Mouse (Mus musculus): ENCODE results near the gene Pnp2. TPM values are rescaled to one million over a fixed set of nuclear protein-coding genes. Genes with fewer than 3 reads are reported as not detected.
"Not testable (repeated sequence)": the region's sequence is repeated elsewhere in the genome, so short reads cannot be mapped to it uniquely, and the experiment has no call there.

The Pnp2 gene
- polyA plus RNA-seq (2014; fragmentation: Nextera tagmentation; extraction: Ambion mirVana) = 0.36 and 0.47 TPM in 2 replicates

GRCm38 (mm10) chr14:50955942-50956508 lies at the start of gene Pnp2:
Pnp2 (plus strand) TSS chr14:50955992.
- not testable (repeated sequence) for H3K9ac ChIP-seq (replicated peaks; ENCODE audit: low read length); H3K36me3 ChIP-seq (replicated peaks; ENCODE audit: control insufficient read depth, insufficient read depth, low read depth, low read length); H3K4me3 ChIP-seq (ENCODE audit: low read depth, low read length); H3K4me1 ChIP-seq (ENCODE audit: control insufficient read depth, insufficient read depth, low read length); H3K27ac ChIP-seq (replicated peaks; ENCODE audit: low read depth, low read length); H3K4me2 ChIP-seq (ENCODE audit: low read depth, low read length); H3K27me3 ChIP-seq (ENCODE audit: control insufficient read depth, insufficient read depth, low read length); H3K9me3 ChIP-seq (replicated peaks; ENCODE audit: control insufficient read depth, low read length)
- ATAC-seq (replicated peaks; ENCODE audit: insufficient number of reproducible peaks, low FRiP score, low TSS enrichment, low read depth) = peak; percentile 80
- DNase-seq (ENCODE audit: low spot score) = peak; percentile 20
- WGBS = 7% methylated on average over 19 of the region's 19 CpGs

- H3K9me3 ChIP-seq (replicated peaks; ENCODE audit: control insufficient read depth, low read length) = no peaks in the 10 kb centered on the region
- no peak overlapping the region for H3K27ac ChIP-seq (replicated peaks; ENCODE audit: low read depth, low read length)
- H3K9ac ChIP-seq (replicated peaks; ENCODE audit: low read length) = no peak overlapping the region
- H3K4me2 ChIP-seq (ENCODE audit: low read depth, low read length) = no peak overlapping the region
- H3K4me3 ChIP-seq (ENCODE audit: low read depth, low read length) = no peak overlapping the region
- 80% methylated on average over 4 of the region's 4 CpGs for WGBS
- no peak for DNase-seq (ENCODE audit: low spot score)
- no peak for ATAC-seq (replicated peaks; ENCODE audit: insufficient number of reproducible peaks, low FRiP score, low TSS enrichment, low read depth)
- no peaks in the 10 kb centered on the region for H3K4me1 ChIP-seq (ENCODE audit: control insufficient read depth, insufficient read depth, low read length)
- H3K36me3 ChIP-seq (replicated peaks; ENCODE audit: control insufficient read depth, insufficient read depth, low read depth, low read length) = no peaks in the 10 kb centered on the region
- H3K27me3 ChIP-seq (ENCODE audit: control insufficient read depth, insufficient read depth, low read length) = no peaks in the 10 kb centered on the region
Observed at GRCm38 (mm10) chr14:50908126-50908525, 47.7 kb upstream of the Pnp2 start.

GRCm38 (mm10) chr14:50911356-50911755 lies 44.4 kb upstream of the Pnp2 start:
- no peaks in the 10 kb centered on the region for H3K9me3 ChIP-seq (replicated peaks; ENCODE audit: control insufficient read depth, low read length)
- H3K27me3 ChIP-seq (ENCODE audit: control insufficient read depth, insufficient read depth, low read length) = no peaks in the 10 kb centered on the region
- WGBS = 35% methylated on average over 3 of the region's 3 CpGs
- H3K27ac ChIP-seq (replicated peaks; ENCODE audit: low read depth, low read length) = no peak overlapping the region
- DNase-seq (ENCODE audit: low spot score) (no peak), ATAC-seq (replicated peaks; ENCODE audit: insufficient number of reproducible peaks, low FRiP score, low TSS enrichment, low read depth) (no peak)
- H3K4me2 ChIP-seq (ENCODE audit: low read depth, low read length) = no peak overlapping the region
- peaks cover 2% of the 10 kb centered on the region; the same call in 1 of the 2 replicates for H3K36me3 ChIP-seq (replicated peaks; ENCODE audit: control insufficient read depth, insufficient read depth, low read depth, low read length)
- no peaks in the 10 kb centered on the region for H3K4me1 ChIP-seq (ENCODE audit: control insufficient read depth, insufficient read depth, low read length)
- H3K9ac ChIP-seq (replicated peaks; ENCODE audit: low read length) = no peak overlapping the region
- no peak overlapping the region for H3K4me3 ChIP-seq (ENCODE audit: low read depth, low read length)

GRCm38 (mm10) chr14:50923437-50923836 lies 32.4 kb upstream of the Pnp2 start:
- not testable (repeated sequence) for H3K4me1 ChIP-seq (ENCODE audit: control insufficient read depth, insufficient read depth, low read length); H3K9ac ChIP-seq (replicated peaks; ENCODE audit: low read length); H3K9me3 ChIP-seq (replicated peaks; ENCODE audit: control insufficient read depth, low read length); H3K27me3 ChIP-seq (ENCODE audit: control insufficient read depth, insufficient read depth, low read length); H3K27ac ChIP-seq (replicated peaks; ENCODE audit: low read depth, low read length); H3K36me3 ChIP-seq (replicated peaks; ENCODE audit: control insufficient read depth, insufficient read depth, low read depth, low read length); ATAC-seq (replicated peaks; ENCODE audit: insufficient number of reproducible peaks, low FRiP score, low TSS enrichment, low read depth); DNase-seq (ENCODE audit: low spot score)
- 83% methylated on average over 1 of the region's 1 CpGs for WGBS
- peak overlapping the region; percentile 84; the same call in 1 of the 2 replicates for H3K4me3 ChIP-seq (ENCODE audit: low read depth, low read length)
- H3K4me2 ChIP-seq (ENCODE audit: low read depth, low read length) = peak overlapping the region; percentile 48

- Histone ChIP-seq H3K4me3 (ENCODE audit: low read depth, low read length) (peak within 1 kb of the TSS; percentile 84), H3K27me3 (ENCODE audit: control insufficient read depth, insufficient read depth, low read length) (no peaks in the 10 kb centered on the region), H3K9ac (replicated peaks; ENCODE audit: low read length) (peak within 1 kb of the TSS; percentile 95), H3K4me1 (ENCODE audit: control insufficient read depth, insufficient read depth, low read length) (no peaks in the 10 kb centered on the region), H3K27ac (replicated peaks; ENCODE audit: low read depth, low read length) (peak within 1 kb of the TSS; percentile 90), H3K9me3 (replicated peaks; ENCODE audit: control insufficient read depth, low read length) (no peaks in the 10 kb centered on the region), H3K4me2 (ENCODE audit: low read depth, low read length) (peak within 1 kb of the TSS; percentile 64), H3K36me3 (replicated peaks; ENCODE audit: control insufficient read depth, insufficient read depth, low read depth, low read length) (peaks cover 10% of the 10 kb centered on the region; the same call in 1 of the 2 replicates)
- DNase-seq (ENCODE audit: low spot score) = peak; percentile 99
- under 1% methylated on average over 57 of the region's 57 CpGs for WGBS
- ATAC-seq (replicated peaks; ENCODE audit: insufficient number of reproducible peaks, low FRiP score, low TSS enrichment, low read depth) = peak; percentile 95
Observed at GRCm38 (mm10) chr14:50924281-50925064, 31.3 kb upstream of the Pnp2 start, which contains the start of the genes Osgep and Apex1. Osgep (minus strand) TSS chr14:50924893. Apex1 (plus strand) TSS chr14:50924968.

GRCm38 (mm10) chr14:50925111-50925920 lies 30.5 kb upstream of the Pnp2 start:
- H3K9ac ChIP-seq (replicated peaks; ENCODE audit: low read length) = peak overlapping the region; percentile 95
- 2% methylated on average over 38 of the region's 38 CpGs for WGBS
- ATAC-seq (replicated peaks; ENCODE audit: insufficient number of reproducible peaks, low FRiP score, low TSS enrichment, low read depth) = peak; percentile 12; the same call in 1 of the 2 replicates

GRCm38 (mm10) chr14:50927366-50927765 lies 28.4 kb upstream of the Pnp2 start:
- Histone ChIP-seq H3K4me2 (ENCODE audit: low read depth, low read length) (no peak overlapping the region), H3K4me3 (ENCODE audit: low read depth, low read length) (no peak overlapping the region), H3K4me1 (ENCODE audit: control insufficient read depth, insufficient read depth, low read length) (no peaks in the 10 kb centered on the region), H3K27me3 (ENCODE audit: control insufficient read depth, insufficient read depth, low read length) (no peaks in the 10 kb centered on the region), H3K9me3 (replicated peaks; ENCODE audit: control insufficient read depth, low read length) (no peaks in the 10 kb centered on the region), H3K9ac (replicated peaks; ENCODE audit: low read length) (no peak overlapping the region), H3K36me3 (replicated peaks; ENCODE audit: control insufficient read depth, insufficient read depth, low read depth, low read length) (peaks cover 10% of the 10 kb centered on the region; the same call in 1 of the 2 replicates), H3K27ac (replicated peaks; ENCODE audit: low read depth, low read length) (no peak overlapping the region)
- DNase-seq (ENCODE audit: low spot score) (no peak), ATAC-seq (replicated peaks; ENCODE audit: insufficient number of reproducible peaks, low FRiP score, low TSS enrichment, low read depth) (no peak)
- 67% methylated on average over 3 of the region's 3 CpGs for WGBS

More at GRCm38 (mm10) chr14:50925111-50925920, 30.5 kb upstream of the Pnp2 start:
- Histone ChIP-seq H3K9me3 (replicated peaks; ENCODE audit: control insufficient read depth, low read length) (no peaks in the 10 kb centered on the region), H3K4me3 (ENCODE audit: low read depth, low read length) (peak overlapping the region; percentile 84), H3K27ac (replicated peaks; ENCODE audit: low read depth, low read length) (peak overlapping the region; percentile 90), H3K4me1 (ENCODE audit: control insufficient read depth, insufficient read depth, low read length) (no peaks in the 10 kb centered on the region), H3K4me2 (ENCODE audit: low read depth, low read length) (peak overlapping the region; percentile 64), H3K27me3 (ENCODE audit: control insufficient read depth, insufficient read depth, low read length) (no peaks in the 10 kb centered on the region), H3K36me3 (replicated peaks; ENCODE audit: control insufficient read depth, insufficient read depth, low read depth, low read length) (peaks cover 10% of the 10 kb centered on the region; the same call in 1 of the 2 replicates)
- DNase-seq (ENCODE audit: low spot score) = peak; percentile 41

All from embryonic facial prominence, embryonic 11.5 days (tissue).